Mouse (Mus musculus) left cerebral cortex, postnatal 36 days (tissue): Measurements from ENCODE around the gene Olfr868. TPM values are rescaled to one million over a fixed set of nuclear protein-coding genes. Genes with fewer than 3 reads are reported as not detected.

Experiments
- DNase-seq, 2 experiments: peaks; one replicate each; pipeline ENCODE4 v3.0.0; 2021 to 2022; ENCODE audit warnings: low spot score in 2 of 2, mixed read lengths in 1 of 2
- intact Hi-C: fragments of 180-260 bp; cut with DNase I; formaldehyde crosslinking; loops from one replicate; pipeline ENCODE4 v1.15.1; 2025
- total RNA-seq, 2 experiments: library from RNA; stranded (reverse); gene quantifications; 2 replicates each; pipeline ENCODE4 v1.2.3; 2021

Olfr868 gene
- total RNA-seq = not detected

GRCm38 (mm10) chr9:20098326-20098725 is at the start of gene Olfr868:
Olfr868 (plus strand) TSS chr9:20098626.
- intact Hi-C loops = no loop called here
- no peak for DNase-seq

GRCm38 (mm10) chr9:20057462-20057861 is 41.0 kb upstream of the Olfr868 start, which contains the start of gene Olfr867:
Olfr867 (minus strand) TSS chr9:20057562.
- no peak for DNase-seq
- intact Hi-C loops = no loop called here

- DNase-seq = no peak
- intact Hi-C loops = no loop called here
Observed at GRCm38 (mm10) chr9:20070236-20070635, 28.2 kb upstream of the Olfr868 start.

- DNase-seq = no peak
- intact Hi-C loops = no loop called here
Observed at GRCm38 (mm10) chr9:20071291-20071690, 27.1 kb upstream of the Olfr868 start.

GRCm38 (mm10) chr9:20073523-20074177 is 24.8 kb upstream of the Olfr868 start:
- intact Hi-C loops = no loop called here
- DNase-seq = no peak

GRCm38 (mm10) chr9:20128709-20129108 is 30.3 kb downstream of the Olfr868 start, which contains the start of gene Olfr869:
Olfr869 (plus strand) TSS chr9:20129009.
- no peak for DNase-seq
- intact Hi-C loops = no loop called here

- no peak for DNase-seq
- intact Hi-C loops = no loop called here
Observed at GRCm38 (mm10) chr9:20149706-20150105, 51.3 kb downstream of the Olfr868 start.

Other genes starting within 250 kb of the Olfr868 start
- gene Olfr860, start 248.9 kb upstream of the Olfr868 start, total RNA-seq = not detected
- gene Olfr862, start 210.6 kb upstream of the Olfr868 start, total RNA-seq = not detected
- gene Olfr77, start 181.8 kb upstream of the Olfr868 start, total RNA-seq = not detected
- not detected for gene Olfr866, start 70.6 kb upstream of the Olfr868 start, total RNA-seq
- gene Olfr867, start 41.1 kb upstream of the Olfr868 start, total RNA-seq = not detected
- not detected for gene Olfr869, start 30.4 kb downstream of the Olfr868 start, total RNA-seq
- not detected for gene Olfr870, start 75.4 kb downstream of the Olfr868 start, total RNA-seq
- gene Olfr871, start 113.6 kb downstream of the Olfr868 start, total RNA-seq = not detected
- not detected for gene Olfr872, start 138.5 kb downstream of the Olfr868 start, total RNA-seq
- gene Olfr39, start 183.7 kb downstream of the Olfr868 start, total RNA-seq = not detected
- gene Olfr873, start 199.9 kb downstream of the Olfr868 start, total RNA-seq = not detected
- gene Olfr18, start 237.5 kb downstream of the Olfr868 start, total RNA-seq = not detected